27 mouse cellular contexts compared by ENCODE assay signal in genomic region chr8:81489894-81490661, GRCm38 (mm10).
"Had no signal": no experiment of that assay in that cellular context is flagged by ENCODE, and none has a peak within 500 bp of the region (broad histone marks: within the 10 kb centered on the region; RNA-seq: fewer than 3 reads in every experiment).

No protein-coding gene starts in this region.

- H3K27ac ChIP-seq: gastrocnemius, adult 2 months; heart, embryonic 10.5 days; hindbrain, embryonic 10.5 days; hindbrain, embryonic 12.5 days; hindbrain, embryonic 14.5 days; intestine, embryonic 15.5 days; layer of hippocampus, adult 2 months; left cerebral cortex, adult 2 months; limb, embryonic 10.5 days; limb, embryonic 12.5 days; liver, embryonic 13.5 days; liver, embryonic 15.5 days had no signal

- H3K4me3 ChIP-seq: gastrocnemius, adult 2 months; heart, embryonic 10.5 days; heart, embryonic 12.5 days; hindbrain, embryonic 10.5 days; hindbrain, embryonic 12.5 days; intestine, embryonic 15.5 days; layer of hippocampus, adult 2 months; left cerebral cortex, adult 2 months; limb, embryonic 10.5 days; limb, embryonic 12.5 days; liver, embryonic 13.5 days; liver, embryonic 15.5 days had no signal

- H3K9me3 ChIP-seq: heart, embryonic 10.5 days; hindbrain, embryonic 10.5 days; hindbrain, embryonic 12.5 days; intestine, embryonic 15.5 days; limb, embryonic 10.5 days; limb, embryonic 12.5 days; liver, embryonic 13.5 days; liver, embryonic 15.5 days had no signal

- H3K4me1 ChIP-seq: heart, embryonic 10.5 days; heart, embryonic 12.5 days; hindbrain, embryonic 10.5 days; hindbrain, embryonic 12.5 days; intestine, embryonic 15.5 days; limb, embryonic 10.5 days; limb, embryonic 12.5 days; liver, embryonic 13.5 days; liver, embryonic 15.5 days had no signal

- DNase-seq: gastrocnemius, adult 2 months; gastrocnemius, postnatal 10 days; gastrocnemius, postnatal 25 days; heart, adult 18-20 months; heart, postnatal 10 days; heart, postnatal 4 days; kidney, adult 9 months; kidney, postnatal 14 days; kidney, postnatal 4 days; liver; liver, embryonic 13.5 days; liver, postnatal 0 days had no signal

- H3K36me3 ChIP-seq: heart, embryonic 10.5 days; heart, embryonic 12.5 days; hindbrain, embryonic 10.5 days; hindbrain, embryonic 12.5 days; intestine, embryonic 15.5 days; limb, embryonic 10.5 days; limb, embryonic 12.5 days; liver, embryonic 13.5 days; liver, embryonic 15.5 days had no signal

- H3K9ac ChIP-seq: heart, embryonic 12.5 days; hindbrain, embryonic 12.5 days; hindbrain, embryonic 14.5 days; intestine, embryonic 15.5 days; limb, embryonic 12.5 days; liver, embryonic 13.5 days; liver, embryonic 15.5 days; liver, postnatal 0 days had no signal

- ATAC-seq: hindbrain, embryonic 16.5 days; inflammation-experienced regulatory T-cells, adult 6 months; intestine, embryonic 15.5 days; intestine, postnatal 0 days; liver, postnatal 0 days had no signal

- H3K27me3 ChIP-seq: heart, embryonic 12.5 days; hindbrain, embryonic 12.5 days; intestine, embryonic 15.5 days; limb, embryonic 12.5 days; liver, embryonic 13.5 days; liver, embryonic 15.5 days had no signal

- H3K4me2 ChIP-seq: heart, embryonic 12.5 days; hindbrain, embryonic 12.5 days; hindbrain, embryonic 14.5 days; intestine, embryonic 15.5 days; limb, embryonic 12.5 days; liver, embryonic 11.5 days; liver, embryonic 13.5 days; liver, embryonic 15.5 days had no signal
